Mouse (Mus musculus): Measurements from ENCODE around the gene Rhoh. TPM values are rescaled to one million over a fixed set of nuclear protein-coding genes. Genes with fewer than 3 reads are reported as not detected.

Gene Rhoh
- polyA plus RNA-seq, 1 experiment, result 0.63 TPM

GRCm38 (mm10) chr5:65937998-65938715 is 77.1 kb downstream of the Rhoh start:
- Histone ChIP-seq H3K27me3 (ENCODE audit: control insufficient read depth, insufficient read depth, low read length) (no peaks in the 10 kb centered on the region), H3K4me3 (ENCODE audit: control insufficient read depth, low read depth, low read length) (no peak overlapping the region), H3K36me3 (ENCODE audit: control insufficient read depth, insufficient read depth, low read length) (no peaks in the 10 kb centered on the region), H3K27ac (ENCODE audit: control insufficient read depth, insufficient read depth, low read depth, low read length) (no peak overlapping the region), H3K4me1 (ENCODE audit: control insufficient read depth, insufficient read depth, low read length) (no peaks in the 10 kb centered on the region; the same call in none of the 2 replicates)
- TF ChIP-seq POLR2A (IDR thresholded peaks at IDR 0.05; ENCODE audit: control insufficient read depth, low read depth, low read length) (no peak), CTCF (IDR thresholded peaks at IDR 0.05; ENCODE audit: control insufficient read depth, insufficient read depth, insufficient replicate concordance, low read depth, low read length) (peak; percentile 86; the same call in 1 of the 2 replicates)

GRCm38 (mm10) chr5:65941145-65941544 is 80.1 kb downstream of the Rhoh start:
- Histone ChIP-seq H3K27me3 (ENCODE audit: control insufficient read depth, insufficient read depth, low read length) (no peaks in the 10 kb centered on the region), H3K27ac (ENCODE audit: control insufficient read depth, insufficient read depth, low read depth, low read length) (no peak overlapping the region), H3K4me3 (ENCODE audit: control insufficient read depth, low read depth, low read length) (no peak overlapping the region), H3K4me1 (ENCODE audit: control insufficient read depth, insufficient read depth, low read length) (no peaks in the 10 kb centered on the region; the same call in none of the 2 replicates), H3K36me3 (ENCODE audit: control insufficient read depth, insufficient read depth, low read length) (no peaks in the 10 kb centered on the region)
- TF ChIP-seq CTCF (IDR thresholded peaks at IDR 0.05; ENCODE audit: control insufficient read depth, insufficient read depth, insufficient replicate concordance, low read depth, low read length) (no peak), POLR2A (IDR thresholded peaks at IDR 0.05; ENCODE audit: control insufficient read depth, low read depth, low read length) (no peak)

Other genes with a start within 250 kb of the Rhoh start
- 12.9 and 14.9 TPM in 2 replicates for gene Pds5a, start 162.9 kb upstream of the Rhoh start, polyA plus RNA-seq (2012; rRNA removed)
- gene N4bp2, start 97.7 kb upstream of the Rhoh start, polyA plus RNA-seq (2012; rRNA removed), result 9.7 and 9.9 TPM in 2 replicates
- gene Chrna9, start 73.7 kb downstream of the Rhoh start, polyA plus RNA-seq (2012; rRNA removed), result 5.4 and 5.5 TPM in 2 replicates
- 0.61 and 2.7 TPM in 2 replicates for gene 9130230L23Rik, start 143.1 kb downstream of the Rhoh start, polyA plus RNA-seq (2012; rRNA removed)